In genomic region chr11:104164257-104164656, GRCm38 (mm10) we compare ENCODE assay signal across 24 mouse cellular contexts. TPM values are rescaled to one million over a fixed set of nuclear protein-coding genes. Genes with fewer than 3 reads are reported as not detected.
"Had no signal": no experiment of that assay in that cellular context is flagged by ENCODE, and none has a peak within 500 bp of the region (broad histone marks: within the 10 kb centered on the region; RNA-seq: fewer than 3 reads in every experiment).

No protein-coding gene starts in this region.

- H3K36me3 ChIP-seq: neural tube, embryonic 13.5 days; neural tube, embryonic 15.5 days; stomach, embryonic 15.5 days had no signal

- H3K4me1 ChIP-seq: stomach, embryonic 15.5 days had no signal

- H3K27me3 ChIP-seq: neural tube, embryonic 13.5 days; neural tube, embryonic 15.5 days had no signal

- H3K4me2 ChIP-seq: neural tube, embryonic 13.5 days; neural tube, embryonic 15.5 days; stomach, embryonic 15.5 days had no signal

- H3K9ac ChIP-seq: neural tube, embryonic 13.5 days; neural tube, embryonic 15.5 days; stomach, embryonic 15.5 days had no signal

- DNase-seq: retina, postnatal 1 day; right cerebral cortex, adult 18-20 months; right cerebral cortex, postnatal 14 days; right cerebral cortex, postnatal 25 days; right cerebral cortex, postnatal 4 days; spleen, adult 18-20 months; thymus, adult 18-20 months; thymus, adult 2 months; thymus, postnatal 14 days; thymus, postnatal 25 days; thymus, postnatal 36 days; thymus, postnatal 4 days had no signal

- H3K4me3 ChIP-seq: neural tube, embryonic 13.5 days; neural tube, embryonic 15.5 days; stomach, embryonic 15.5 days had no signal

- H3K27ac ChIP-seq: neural tube, embryonic 13.5 days; neural tube, embryonic 15.5 days; stomach, embryonic 15.5 days; stomach, postnatal 0 days had no signal

- H3K9me3 ChIP-seq: neural tube, embryonic 13.5 days; neural tube, embryonic 15.5 days; stomach, embryonic 15.5 days had no signal

RNA-seq across cellular contexts. Expression of gene Sppl2c, which starts 21.9 kb away (rescaled TPM):
- total RNA-seq: neutrophil, adult 5-6 weeks had no signal
- polyA plus RNA-seq: neural tube, embryonic 13.5 days; neural tube, embryonic 14.5 days; neural tube, embryonic 15.5 days; small intestine, adult 2 months; spleen, adult 2 months; stomach, embryonic 14.5 days; stomach, embryonic 15.5 days; stomach, embryonic 16.5 days; stomach, postnatal 0 days; thymus, postnatal 0 days; urinary bladder, adult 2 months had no signal

RNA-seq across cellular contexts. Expression of gene Crhr1, which starts 31.6 kb away (rescaled TPM):
- total RNA-seq: neutrophil, adult 5-6 weeks had no signal
- polyA plus RNA-seq: small intestine, adult 2 months had no signal
